Mouse (Mus musculus): ENCODE measurements at regions not wholly inside any gene's neighbourhood (a gene's known extent, or its start where the extent isn't known, plus 50 kb on each side); places are given as distances from the start of the nearest gene placed in this dataset.
"Not testable (repeated sequence)": the region's sequence is repeated elsewhere in the genome, so short reads cannot be mapped to it uniquely, and the experiment has no call there.

- no peak for DNase-seq
Measured at GRCm38 (mm10) chr5:81878563-81878962, 858.6 kb downstream of the Adgrl3 start.

- DNase-seq = no peak
Measured at GRCm38 (mm10) chr5:81893358-81893757, 873.4 kb downstream of the Adgrl3 start.

- no peak for DNase-seq
Measured at GRCm38 (mm10) chr5:81909368-81909767, 889.4 kb downstream of the Adgrl3 start.

- DNase-seq = no peak
Measured at GRCm38 (mm10) chr5:81909964-81910363, 890.0 kb downstream of the Adgrl3 start.

GRCm38 (mm10) chr5:81916667-81917066 lies 896.7 kb downstream of the Adgrl3 start:
- no peak for DNase-seq

- DNase-seq = no peak
Measured at GRCm38 (mm10) chr5:81940798-81941197, 920.9 kb downstream of the Adgrl3 start.

- no peak for DNase-seq
Measured at GRCm38 (mm10) chr5:81969685-81970524, 950.0 kb downstream of the Adgrl3 start.

- no peak for DNase-seq
Measured at GRCm38 (mm10) chr5:81970525-81971011, 950.6 kb downstream of the Adgrl3 start.

GRCm38 (mm10) chr5:81976515-81976914 lies 956.6 kb downstream of the Adgrl3 start:
- no peak for DNase-seq

GRCm38 (mm10) chr5:81983351-81983750 lies 963.4 kb downstream of the Adgrl3 start:
- DNase-seq = no peak

- DNase-seq = no peak
Measured at GRCm38 (mm10) chr5:81988069-81988468, 968.1 kb downstream of the Adgrl3 start.

- DNase-seq = no peak
Measured at GRCm38 (mm10) chr5:82007955-82008354, 988.0 kb downstream of the Adgrl3 start.

GRCm38 (mm10) chr5:82024126-82024525 lies 1004.2 kb downstream of the Adgrl3 start:
- DNase-seq = peak; percentile 2

GRCm38 (mm10) chr5:82034776-82035175 lies 1014.8 kb downstream of the Adgrl3 start:
- DNase-seq = no peak

GRCm38 (mm10) chr5:82046106-82046505 lies 1026.2 kb downstream of the Adgrl3 start:
- no peak for DNase-seq

- DNase-seq = no peak
Measured at GRCm38 (mm10) chr5:82059108-82059838, 1039.3 kb downstream of the Adgrl3 start.

GRCm38 (mm10) chr5:82060679-82061078 lies 1040.7 kb downstream of the Adgrl3 start:
- peak; percentile 12 for DNase-seq

GRCm38 (mm10) chr5:82069221-82069620 lies 1049.3 kb downstream of the Adgrl3 start:
- DNase-seq = not testable (repeated sequence)

- no peak for DNase-seq
Measured at GRCm38 (mm10) chr5:82089401-82089800, 1069.5 kb downstream of the Adgrl3 start.

GRCm38 (mm10) chr5:82103056-82103807 lies 1083.3 kb downstream of the Adgrl3 start:
- DNase-seq = no peak

GRCm38 (mm10) chr5:82103857-82104256 lies 1083.9 kb downstream of the Adgrl3 start:
- DNase-seq = no peak

GRCm38 (mm10) chr5:82125921-82126459 lies 1106.1 kb downstream of the Adgrl3 start:
- DNase-seq = no peak

- DNase-seq = peak; percentile 19
Measured at GRCm38 (mm10) chr5:82142063-82142462, 1122.1 kb downstream of the Adgrl3 start.

All from kidney, postnatal 14 days (tissue).